Mouse (Mus musculus): ENCODE results near the gene Ptov1.
A peak's percentile ranks its signal among the peaks of the same experiment; 100 is the strongest.

Gene Ptov1

DNA sequence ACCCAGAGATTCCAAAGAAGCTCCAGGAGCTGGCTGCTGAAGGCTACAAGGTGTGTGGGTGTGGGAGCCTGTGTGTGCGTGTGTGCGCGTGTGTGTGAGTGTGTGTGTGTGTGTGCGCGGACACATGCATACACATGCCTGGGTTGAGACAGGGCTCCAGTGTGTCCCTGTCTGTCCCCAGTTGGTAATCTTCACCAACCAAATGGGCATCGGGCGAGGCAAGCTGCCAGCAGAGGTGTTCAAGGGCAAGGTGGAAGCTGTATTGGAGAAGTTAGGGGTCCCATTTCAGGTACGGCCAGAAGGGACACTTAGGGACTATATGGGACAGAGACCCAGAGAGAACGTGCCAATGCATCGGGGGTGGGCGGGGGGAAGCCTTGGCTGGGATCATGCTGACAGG, 9.7 kb downstream of the Ptov1 start:
- DNase-seq (ENCODE audit: low spot score in 2 of 2), result no peak

- DNase-seq (ENCODE audit: low spot score in 2 of 2), result no peak
Observed at GRCm38 (mm10) chr7:44857905-44858304, 11.7 kb downstream of the Ptov1 start.

GRCm38 (mm10) chr7:44857042-44857552, 12.5 kb downstream of the Ptov1 start, which contains the start of gene Pnkp:
Gene Pnkp, plus strand, starts transcription at chr7:44857139.
- peak; percentile 95 for DNase-seq (ENCODE audit: low spot score in 2 of 2)

- no peak for DNase-seq (ENCODE audit: low spot score in 2 of 2)
Observed at GRCm38 (mm10) chr7:44856265-44856916, 13.2 kb downstream of the Ptov1 start.

DNA sequence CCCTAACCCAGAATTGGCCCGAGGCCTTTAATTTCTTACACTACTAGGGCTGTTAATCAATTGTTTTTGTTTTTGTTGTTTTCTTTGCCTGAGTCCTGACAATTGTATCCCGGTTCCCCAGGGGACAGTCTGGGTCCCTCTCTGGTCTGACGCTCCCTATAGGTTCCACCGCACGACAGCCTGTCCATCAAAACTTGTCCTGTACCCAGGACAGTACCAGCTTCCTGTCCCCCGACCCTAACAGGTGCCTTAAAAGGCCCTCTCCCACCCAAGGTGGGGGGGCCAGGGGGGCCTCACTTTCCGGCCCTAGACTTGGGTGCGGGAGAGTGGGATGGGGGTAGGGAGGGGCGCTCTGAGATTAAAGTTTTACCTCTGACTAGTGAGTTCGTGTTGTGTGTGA, 14.6 kb downstream of the Ptov1 start:
- DNase-seq (ENCODE audit: low spot score in 2 of 2), result no peak

- DNase-seq (ENCODE audit: low spot score in 2 of 2), result peak; percentile 60 to 73
Observed at GRCm38 (mm10) chr7:44854356-44855031, 15.1 kb downstream of the Ptov1 start.

DNA sequence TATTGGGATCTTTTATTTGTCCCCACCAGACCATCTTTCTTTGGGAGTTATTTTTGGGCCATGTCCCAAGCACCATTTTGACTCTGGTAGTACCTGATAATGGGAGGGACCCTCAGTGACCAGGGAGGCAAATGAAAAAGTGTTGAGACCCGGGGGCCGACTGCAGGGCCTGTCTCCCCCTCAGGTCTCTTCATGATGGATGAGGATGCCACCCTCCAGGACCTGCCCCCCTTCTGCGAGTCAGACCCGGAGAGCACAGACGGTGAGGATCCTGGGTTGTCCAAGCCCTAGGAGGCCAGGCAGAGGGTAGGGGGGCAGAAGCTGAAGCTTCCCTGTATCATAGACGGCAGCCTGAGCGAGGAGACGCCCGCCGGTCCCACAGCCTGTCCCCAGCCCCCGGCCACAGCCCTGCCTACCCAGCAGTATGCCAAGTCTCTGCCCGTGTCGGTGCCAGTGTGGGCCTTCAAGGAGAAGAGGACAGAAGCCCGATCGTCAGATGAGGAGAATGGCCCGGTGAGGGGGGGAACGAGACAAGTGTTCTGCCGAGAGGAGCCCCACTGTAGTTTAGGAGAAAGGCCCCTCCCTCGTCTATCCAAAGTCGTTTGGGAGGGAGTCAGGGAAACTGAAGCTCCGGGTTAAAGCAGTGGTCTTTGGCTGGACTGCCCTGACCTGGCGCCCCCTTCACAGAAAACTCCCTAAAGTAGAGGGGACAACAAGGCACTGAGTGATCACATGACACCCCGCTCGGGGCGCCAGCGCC, 15.8 kb downstream of the Ptov1 start:
- DNase-seq (ENCODE audit: low spot score in 2 of 2), result no peak

DNA sequence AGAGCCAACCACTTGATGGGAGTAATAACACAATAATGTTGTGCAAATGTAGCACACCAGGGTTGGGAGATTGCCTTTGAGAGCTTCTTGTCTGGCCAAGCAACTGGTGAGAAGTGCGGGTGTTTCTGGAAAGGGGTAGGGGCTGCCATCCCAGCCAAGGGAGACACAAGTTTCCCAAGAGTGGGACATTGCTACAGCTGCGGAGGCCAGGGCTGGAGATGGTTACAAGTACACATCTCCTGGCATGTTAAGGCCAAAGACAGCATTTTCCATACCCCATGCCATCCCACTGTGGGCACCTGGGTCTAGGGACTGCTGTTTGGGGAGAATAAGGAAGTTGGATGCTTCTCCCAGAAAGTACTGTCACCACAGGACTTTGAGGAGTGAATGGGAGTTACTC, 16.5 kb downstream of the Ptov1 start:
- DNase-seq (ENCODE audit: low spot score in 2 of 2), result no peak

GRCm38 (mm10) chr7:44852259-44853027, 17.1 kb downstream of the Ptov1 start:
- DNase-seq (ENCODE audit: low spot score in 2 of 2), result no peak

- DNase-seq (ENCODE audit: low spot score in 2 of 2), result no peak
Observed at GRCm38 (mm10) chr7:44851625-44852234, 17.9 kb downstream of the Ptov1 start.

DNA sequence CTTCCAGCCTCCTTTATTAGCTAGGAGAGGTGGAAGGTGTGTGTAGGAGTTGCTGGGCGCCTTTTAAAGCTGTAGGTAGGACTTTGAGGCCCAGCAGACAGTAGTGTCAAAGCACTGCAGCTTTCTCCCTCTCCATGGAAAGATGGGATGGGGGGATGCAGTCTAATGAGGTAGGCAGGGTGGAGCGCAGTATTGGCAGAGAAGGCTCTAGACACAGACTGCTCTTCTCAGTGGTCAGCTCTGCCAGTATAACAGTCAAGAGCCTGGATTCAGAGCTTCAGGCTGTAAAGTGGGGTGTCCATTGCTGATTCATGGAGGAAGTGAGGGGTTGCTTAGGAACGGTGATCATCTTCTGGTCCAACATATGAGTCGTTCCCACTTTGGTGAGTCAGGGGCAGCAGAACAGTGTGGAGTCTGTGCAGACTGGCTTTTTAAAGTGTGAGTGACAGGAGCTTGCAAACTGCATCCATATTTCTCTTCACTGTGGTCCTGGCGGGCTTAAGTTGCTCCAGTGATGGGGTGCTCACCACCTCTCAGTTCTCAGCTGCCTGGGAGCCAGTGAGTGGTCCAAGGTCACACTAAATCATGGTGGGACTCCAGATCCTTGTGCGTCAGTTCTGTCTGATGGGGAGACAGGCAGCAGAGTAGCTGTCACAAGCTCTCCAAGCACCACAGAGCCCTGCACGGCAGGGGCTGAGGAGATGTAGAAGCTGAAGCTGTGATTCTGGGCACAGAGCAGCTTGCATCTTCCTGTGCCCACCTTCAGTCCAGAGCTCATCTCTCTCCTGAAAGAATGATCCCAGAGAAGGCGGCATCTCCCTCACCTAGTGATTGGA, 18.6 kb downstream of the Ptov1 start:
- DNase-seq (ENCODE audit: low spot score in 2 of 2), result peak in 1 of 2 experiments; percentile 10

- peak; percentile 64 to 73 for DNase-seq (ENCODE audit: low spot score in 2 of 2)
Observed at GRCm38 (mm10) chr7:44850146-44850545, 19.4 kb downstream of the Ptov1 start.

DNA sequence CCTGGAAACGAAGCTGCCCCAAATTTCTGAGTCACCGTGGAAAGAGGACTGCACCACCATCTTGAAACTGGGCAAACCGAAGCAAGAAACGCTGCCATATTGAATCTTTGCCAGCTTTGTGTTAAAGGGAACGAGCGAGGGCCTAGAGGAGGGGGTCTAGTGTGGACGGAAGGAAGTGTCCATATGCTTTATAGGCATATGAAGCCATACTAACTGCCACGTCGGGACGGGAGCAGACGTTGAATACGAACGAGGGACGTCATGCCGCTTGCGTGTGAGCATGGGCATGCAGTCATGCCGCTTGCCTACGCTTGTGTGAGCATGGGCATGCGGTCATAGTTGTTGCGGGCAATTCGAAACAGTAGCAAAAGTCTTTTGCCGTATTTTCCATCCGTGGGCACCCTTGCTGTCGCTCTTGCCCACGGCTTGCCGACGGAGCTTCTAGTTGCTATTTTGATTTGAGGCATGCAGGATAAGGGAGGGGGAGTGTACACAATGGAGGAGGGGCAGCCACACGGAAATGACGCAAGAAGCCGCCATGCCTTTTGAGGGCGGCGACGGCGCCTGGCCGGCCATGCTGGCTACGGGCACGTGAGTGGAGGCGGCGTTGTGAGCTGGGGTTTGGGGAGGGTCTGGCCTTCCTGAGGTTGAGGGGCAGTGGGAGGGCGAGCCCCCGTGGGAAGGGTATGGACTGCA, 20.0 kb downstream of the Ptov1 start:
- peak; percentile 89 to 93 for DNase-seq (ENCODE audit: low spot score in 2 of 2)

DNA sequence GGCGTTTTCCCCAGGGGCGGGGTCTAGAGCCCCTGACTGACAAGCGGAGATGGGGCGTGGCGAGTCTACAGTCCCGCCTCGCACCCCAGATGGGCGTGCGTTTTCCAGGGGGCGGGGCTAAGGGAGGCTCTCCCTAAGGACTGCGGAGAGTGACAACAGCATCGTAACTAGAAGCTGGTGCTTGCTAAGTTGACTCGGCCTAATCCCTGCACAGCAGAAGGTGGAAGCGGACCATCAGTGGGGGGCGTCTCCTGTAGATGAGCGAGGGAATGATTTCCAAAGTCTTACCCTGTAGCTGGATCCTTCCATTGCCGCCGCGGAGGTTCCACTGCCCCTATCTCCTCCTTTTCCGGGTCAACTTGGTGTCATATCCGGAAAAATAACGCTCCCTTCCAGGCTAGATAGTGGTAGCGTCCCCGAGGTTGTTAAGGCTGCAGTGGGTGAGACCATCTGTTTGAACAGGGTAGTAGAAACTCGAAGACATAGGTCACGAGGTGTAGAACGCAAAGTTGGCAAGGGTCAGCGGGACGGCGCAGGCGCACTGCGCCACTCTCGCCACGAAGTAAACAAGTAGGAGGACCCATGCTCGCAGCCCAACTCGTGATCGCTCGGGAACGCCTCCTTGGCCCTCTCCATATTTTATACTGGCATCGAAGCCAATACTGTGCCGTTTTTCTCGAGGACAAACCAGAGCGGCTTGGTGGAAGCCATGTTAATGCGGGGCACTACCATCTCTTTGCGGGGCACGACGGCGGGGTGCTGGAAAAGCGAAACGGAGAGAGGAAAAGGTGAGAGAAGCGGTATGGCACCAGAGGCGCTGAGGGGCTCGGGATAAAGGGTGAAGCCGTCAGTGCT, 20.8 kb downstream of the Ptov1 start, which contains the start of the genes Akt1s1 and Tbc1d17:
Gene Akt1s1 (plus strand): TSS at position 431 of the 855 bp plus-strand sequence.
Gene Tbc1d17 (minus strand): TSS at position 519 of the 855 bp plus-strand sequence.
- peak; percentile 99 to 100 for DNase-seq (ENCODE audit: low spot score in 2 of 2)

- DNase-seq (ENCODE audit: low spot score in 2 of 2), result peak in 1 of 2 experiments; percentile 10
Observed at GRCm38 (mm10) chr7:44847772-44848171, 21.8 kb downstream of the Ptov1 start.

DNA sequence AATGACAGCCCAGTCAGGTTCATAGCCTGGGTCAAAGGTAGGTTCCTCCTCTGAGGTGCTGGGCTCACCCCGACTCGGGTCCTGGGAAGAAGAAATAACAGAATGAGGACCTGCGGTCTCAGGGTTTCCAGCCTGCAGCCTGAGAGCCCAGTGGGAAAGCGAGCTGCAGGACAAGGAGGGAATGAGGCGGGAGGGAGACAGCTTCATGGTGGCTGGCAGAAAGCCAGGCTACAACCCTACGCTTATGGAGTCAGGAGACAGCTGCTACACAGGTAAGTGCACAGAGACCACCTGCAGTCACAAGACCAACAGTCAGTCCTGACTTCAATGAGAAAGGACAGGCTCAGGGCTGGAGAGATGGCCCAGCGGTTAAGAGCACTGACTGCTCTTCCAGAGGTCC, 22.8 kb downstream of the Ptov1 start:
- DNase-seq (ENCODE audit: low spot score in 2 of 2), result no peak

- no peak for DNase-seq (ENCODE audit: low spot score in 2 of 2)
Observed at GRCm38 (mm10) chr7:44845006-44845405, 24.6 kb downstream of the Ptov1 start.

GRCm38 (mm10) chr7:44841825-44842463, 27.6 kb downstream of the Ptov1 start:
- no peak for DNase-seq (ENCODE audit: low spot score in 2 of 2)
